Mouse (Mus musculus): ENCODE data around the gene Srcin1.

DNA sequence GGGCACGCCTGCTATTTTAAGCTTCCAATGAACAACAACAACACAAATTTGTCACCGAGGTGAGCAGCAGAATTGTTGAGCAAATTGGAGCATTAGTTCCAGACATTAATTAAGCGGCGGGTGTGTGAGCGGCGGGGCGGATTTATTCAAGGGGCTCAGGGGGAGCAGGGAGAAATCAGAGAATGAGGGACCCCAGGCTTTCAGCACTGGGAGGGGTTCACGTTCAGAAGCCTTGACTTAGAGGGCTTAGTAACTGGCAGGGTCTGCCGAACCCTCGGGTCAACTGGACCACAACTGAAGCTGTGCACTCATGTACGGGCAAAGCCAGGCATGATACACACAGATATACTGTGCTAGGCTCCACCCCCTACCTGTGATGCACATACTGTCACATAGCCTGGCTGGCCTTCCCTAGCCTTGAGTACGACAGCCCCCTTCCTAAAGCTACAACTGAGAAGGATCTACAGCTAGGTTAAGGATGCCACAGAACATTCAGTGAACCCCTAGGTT is 38.4 kb downstream of the Srcin1 start:
- TF ChIP-seq CTCF (IDR thresholded peaks at IDR 0.05; ENCODE audit: low read depth, low read length) (no peak), POLR2AphosphoS5 (IDR thresholded peaks at IDR 0.05; ENCODE audit: insufficient replicate concordance, low read depth, low read length) (no peak)
